Mouse (Mus musculus) forebrain, embryonic 13.5 days (tissue): Measurements from ENCODE around the gene Gna11. TPM values are rescaled to one million over a fixed set of nuclear protein-coding genes. Genes with fewer than 3 reads are reported as not detected.
A peak's percentile ranks its signal among the peaks of the same experiment; 100 is the strongest.

Experiments used
- ATAC-seq: fragments of 200-750 bp; cut with Nextera tagmentation; 2 replicates; pipeline ENCODE4 v1.8.0; 2017
- H3K27ac ChIP-seq: fragments of 300-500 bp; sonication (generic); 2 replicates; pipeline ENCODE4 v1.5.1; 2015; ENCODE audit warnings: inconsistent platforms, mild to moderate bottlenecking, moderate library complexity
- H3K27me3 ChIP-seq: fragments of 300-500 bp; sonication (generic); 2 replicates; pipeline ENCODE4 v1.6.1; 2015; ENCODE audit warnings: mild to moderate bottlenecking, inconsistent platforms
- H3K36me3 ChIP-seq: fragments of 300-500 bp; sonication (generic); 2 replicates; pipeline ENCODE4 v1.6.1; 2015; ENCODE audit warnings: mild to moderate bottlenecking, inconsistent platforms; ENCODE audit not compliant: poor library complexity, severe bottlenecking
- H3K4me1 ChIP-seq: fragments of 300-500 bp; sonication (generic); 2 replicates; pipeline ENCODE4 v1.6.1; 2015; ENCODE audit warnings: inconsistent platforms
- H3K4me2 ChIP-seq: fragments of 300-500 bp; sonication (generic); 2 replicates; pipeline ENCODE4 v1.6.1; 2015; ENCODE audit warnings: inconsistent platforms, mild to moderate bottlenecking, moderate library complexity
- H3K4me3 ChIP-seq: fragments of 300-500 bp; sonication (generic); 2 replicates; pipeline ENCODE4 v1.5.1; 2015; ENCODE audit warnings: mild to moderate bottlenecking, inconsistent platforms
- H3K9ac ChIP-seq: fragments of 300-500 bp; sonication (generic); 2 replicates; pipeline ENCODE4 v1.6.1; 2015; ENCODE audit warnings: mild to moderate bottlenecking, inconsistent platforms
- H3K9me3 ChIP-seq: fragments of 300-500 bp; sonication (generic); replicated peaks from 2 replicates; pipeline ENCODE4 v1.6.1; 2016; ENCODE audit warnings: inconsistent platforms
- WGBS: fragments of 180-500 bp; shearing (Covaris S2); methylation state at CpG from one replicate; pipeline ENCODE4 v1.1.7; 2015; 5-methylcytosine and 5-hydroxymethylcytosine counted together
- polyA plus RNA-seq: library from polyadenylated mRNA; unstranded; fragments of >200 nt; fragmentation: Nextera tagmentation; extraction: Ambion mirVana; gene quantifications from 2 replicates; pipeline ENCODE4 v1.2.1, GENCODE M21; 2015

The Gna11 gene
- polyA plus RNA-seq, 1 experiment from 2014 or later: 79.0 TPM

GRCm38 (mm10) chr10:81572975-81573374, 28.0 kb upstream of the Gna11 start:
- Histone ChIP-seq H3K4me2 (no peak overlapping the region), H3K9ac (no peak overlapping the region), H3K27me3 (peaks cover 63% of the 10 kb centered on the region), H3K4me1 (peaks cover 67% of the 10 kb centered on the region), H3K9me3 (no peaks in the 10 kb centered on the region), H3K4me3 (no peak overlapping the region), H3K36me3 (no peaks in the 10 kb centered on the region), H3K27ac (no peak overlapping the region)
- WGBS: 7% methylated on average over 9 of the region's 9 CpGs
- ATAC-seq: no peak

GRCm38 (mm10) chr10:81572133-81572671, 27.2 kb upstream of the Gna11 start:
- H3K4me1 ChIP-seq: peaks cover 73% of the 10 kb centered on the region
- no peak overlapping the region for H3K27ac ChIP-seq
- peak overlapping the region; percentile 34 for H3K9ac ChIP-seq
- 7% methylated on average over 9 of the region's 9 CpGs for WGBS
- H3K4me2 ChIP-seq: peak overlapping the region; percentile 74
- ATAC-seq: peak; percentile 0; the same call in 1 of the 2 replicates
- H3K9me3 ChIP-seq: no peaks in the 10 kb centered on the region
- H3K4me3 ChIP-seq: peak overlapping the region; percentile 10; the same call in 1 of the 2 replicates
- peaks cover 2% of the 10 kb centered on the region; the same call in 1 of the 2 replicates for H3K36me3 ChIP-seq
- peaks cover 62% of the 10 kb centered on the region for H3K27me3 ChIP-seq

GRCm38 (mm10) chr10:81571501-81571876, 26.5 kb upstream of the Gna11 start:
- peak overlapping the region; percentile 40 for H3K4me3 ChIP-seq
- H3K36me3 ChIP-seq: peaks cover 9% of the 10 kb centered on the region
- no peaks in the 10 kb centered on the region for H3K9me3 ChIP-seq
- peak overlapping the region; percentile 74 for H3K4me2 ChIP-seq
- peak; percentile 95 for ATAC-seq
- WGBS: 0% methylated on average over 18 of the region's 18 CpGs
- H3K27ac ChIP-seq: peak overlapping the region; percentile 66
- H3K27me3 ChIP-seq: peaks cover 62% of the 10 kb centered on the region
- H3K9ac ChIP-seq: peak overlapping the region; percentile 34; the same call in 1 of the 2 replicates
- H3K4me1 ChIP-seq: peaks cover 73% of the 10 kb centered on the region

GRCm38 (mm10) chr10:81570831-81571500, 26.0 kb upstream of the Gna11 start:
- H3K36me3 ChIP-seq: peaks cover 15% of the 10 kb centered on the region
- H3K9me3 ChIP-seq: no peaks in the 10 kb centered on the region
- H3K9ac ChIP-seq: peak overlapping the region; percentile 45; the same call in 1 of the 2 replicates
- peak overlapping the region; percentile 74 for H3K4me2 ChIP-seq
- peaks cover 62% of the 10 kb centered on the region for H3K27me3 ChIP-seq
- peak overlapping the region; percentile 85 for H3K27ac ChIP-seq
- 1% methylated on average over 32 of the region's 34 CpGs for WGBS
- H3K4me1 ChIP-seq: peaks cover 70% of the 10 kb centered on the region
- H3K4me3 ChIP-seq: peak overlapping the region; percentile 40
- peak; percentile 73 for ATAC-seq

GRCm38 (mm10) chr10:81570238-81570800, 25.3 kb upstream of the Gna11 start:
- H3K4me3 ChIP-seq: peak overlapping the region; percentile 40
- WGBS: 0% methylated on average over 8 of the region's 11 CpGs
- H3K27ac ChIP-seq: peak overlapping the region; percentile 85
- peaks cover 62% of the 10 kb centered on the region for H3K27me3 ChIP-seq
- no peak overlapping the region for H3K9ac ChIP-seq
- peaks cover 70% of the 10 kb centered on the region for H3K4me1 ChIP-seq
- peak overlapping the region; percentile 74 for H3K4me2 ChIP-seq
- H3K9me3 ChIP-seq: no peaks in the 10 kb centered on the region
- peak; percentile 8 for ATAC-seq
- H3K36me3 ChIP-seq: peaks cover 21% of the 10 kb centered on the region

GRCm38 (mm10) chr10:81569507-81570237, 24.7 kb upstream of the Gna11 start:
- H3K27ac ChIP-seq: peak overlapping the region; percentile 85; the same call in 1 of the 2 replicates
- H3K27me3 ChIP-seq: peaks cover 64% of the 10 kb centered on the region
- H3K4me3 ChIP-seq: no peak overlapping the region
- WGBS: 24% methylated on average over 9 of the region's 9 CpGs
- no peaks in the 10 kb centered on the region for H3K9me3 ChIP-seq
- H3K4me2 ChIP-seq: peak overlapping the region; percentile 74; the same call in 1 of the 2 replicates
- ATAC-seq: no peak
- H3K36me3 ChIP-seq: peaks cover 28% of the 10 kb centered on the region
- no peak overlapping the region for H3K9ac ChIP-seq
- H3K4me1 ChIP-seq: peaks cover 69% of the 10 kb centered on the region

DNA sequence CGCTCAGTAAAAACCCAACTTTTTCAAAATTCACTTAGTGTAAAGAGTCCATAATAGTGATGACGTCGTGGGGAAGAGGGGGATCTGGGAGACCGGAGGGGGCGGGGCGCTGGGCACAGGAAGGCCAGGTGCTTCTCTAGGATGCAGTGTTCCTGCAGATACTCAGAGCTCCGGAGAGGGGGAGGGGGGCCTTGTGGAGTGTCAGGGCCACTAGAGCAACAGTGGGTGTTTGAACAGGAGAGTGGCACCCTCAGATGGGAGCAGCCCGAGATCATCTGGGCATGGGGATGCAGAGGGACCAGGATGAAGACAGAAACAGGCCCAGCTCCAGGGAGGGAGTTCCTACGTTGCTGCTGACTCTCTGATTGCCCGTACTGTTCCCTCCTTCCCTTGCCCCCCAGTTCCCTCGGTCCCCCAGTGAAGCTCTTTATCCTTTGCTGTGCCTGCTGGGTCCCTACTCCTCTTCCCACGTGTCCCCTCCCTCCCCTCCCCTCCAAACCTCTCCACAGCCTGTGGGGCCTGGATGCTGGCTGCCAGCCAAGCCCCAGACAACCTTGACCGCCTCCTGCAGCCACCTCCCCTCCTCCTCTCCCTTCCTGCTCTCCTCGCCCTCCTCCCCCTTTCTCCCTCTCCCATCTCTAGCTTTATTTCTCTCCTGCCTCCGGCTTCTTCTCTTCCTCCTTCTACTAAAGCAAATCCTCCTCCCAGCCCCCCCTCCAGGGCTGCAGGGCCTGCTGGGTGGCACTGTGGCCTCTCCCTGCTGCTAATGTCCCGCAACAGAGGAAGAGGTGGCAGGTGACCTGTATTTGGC, 23.6 kb upstream of the Gna11 start:
- peaks cover 62% of the 10 kb centered on the region for H3K27me3 ChIP-seq
- WGBS: 7% methylated on average over 15 of the region's 16 CpGs
- no peak overlapping the region for H3K4me3 ChIP-seq
- H3K9ac ChIP-seq: 0 out of 2 replicates have a peak overlapping the region, but pooled peaks have one; percentile 35
- H3K27ac ChIP-seq: peak overlapping the region; percentile 68
- H3K9me3 ChIP-seq: no peaks in the 10 kb centered on the region
- peaks cover 37% of the 10 kb centered on the region for H3K36me3 ChIP-seq
- no peak for ATAC-seq
- peak overlapping the region; percentile 37 for H3K4me2 ChIP-seq
- peaks cover 72% of the 10 kb centered on the region for H3K4me1 ChIP-seq

GRCm38 (mm10) chr10:81565257-81566228, 20.6 kb upstream of the Gna11 start:
- no peak overlapping the region for H3K4me2 ChIP-seq
- 27% methylated on average over 20 of the region's 20 CpGs for WGBS
- peaks cover 59% of the 10 kb centered on the region for H3K36me3 ChIP-seq
- H3K27ac ChIP-seq: no peak overlapping the region
- H3K4me3 ChIP-seq: no peak overlapping the region
- H3K9ac ChIP-seq: no peak overlapping the region
- peaks cover 44% of the 10 kb centered on the region for H3K27me3 ChIP-seq
- no peak for ATAC-seq
- H3K9me3 ChIP-seq: no peaks in the 10 kb centered on the region
- peaks cover 81% of the 10 kb centered on the region for H3K4me1 ChIP-seq

GRCm38 (mm10) chr10:81564734-81565133, 19.7 kb upstream of the Gna11 start:
- H3K4me1 ChIP-seq: peaks cover 78% of the 10 kb centered on the region
- ATAC-seq: no peak
- H3K4me3 ChIP-seq: no peak overlapping the region
- 12% methylated on average over 10 of the region's 10 CpGs for WGBS
- no peak overlapping the region for H3K27ac ChIP-seq
- no peaks in the 10 kb centered on the region for H3K9me3 ChIP-seq
- peaks cover 44% of the 10 kb centered on the region for H3K27me3 ChIP-seq
- H3K9ac ChIP-seq: no peak overlapping the region
- no peak overlapping the region for H3K4me2 ChIP-seq
- peaks cover 59% of the 10 kb centered on the region for H3K36me3 ChIP-seq

- no peak overlapping the region for H3K27ac ChIP-seq
- H3K9ac ChIP-seq: peak overlapping the region; percentile 34; the same call in 1 of the 2 replicates
Measured at GRCm38 (mm10) chr10:81564216-81564615, 19.2 kb upstream of the Gna11 start.

More at GRCm38 (mm10) chr10:81564216-81564615, 19.2 kb upstream of the Gna11 start:
- no peak for ATAC-seq
- Histone ChIP-seq H3K9me3 (no peaks in the 10 kb centered on the region), H3K4me2 (peak overlapping the region; percentile 42), H3K4me3 (peak overlapping the region; percentile 9; the same call in 1 of the 2 replicates), H3K4me1 (peaks cover 72% of the 10 kb centered on the region), H3K27me3 (peaks cover 44% of the 10 kb centered on the region), H3K36me3 (peaks cover 59% of the 10 kb centered on the region)
- 5% methylated on average over 10 of the region's 10 CpGs for WGBS
